Mouse (Mus musculus): ENCODE data around the gene Anapc10.

Anapc10 gene

GRCm38 (mm10) chr8:79826534-79826933 lies 114.9 kb downstream of the Anapc10 start:
- in situ Hi-C loops (cut with MboI, MseI) = no loop called here
